ENCODE assay signal across 8 mouse cellular contexts in genomic region chr2:167230554-167230953, GRCm38 (mm10). TPM values are rescaled to one million over a fixed set of nuclear protein-coding genes. Genes with fewer than 3 reads are reported as not detected.
DNase-seq lines count a peak whose midpoint lies in the region; ATAC-seq and TF ChIP-seq lines count a peak whose summit lies in the region.

No protein-coding gene starts in this region.

- H3K9ac ChIP-seq in kidney, embryonic 16.5 days (replicated peaks; ENCODE audit: low read length) = 0 out of 2 replicates have a peak overlapping the region, but pooled peaks have one; percentile 27
- peak overlapping the region; percentile 2; the same call in 1 of the 2 replicates for H3K9ac ChIP-seq in neural tube, embryonic 11.5 days (ENCODE audit: low read length)

- peak overlapping the region; percentile 9; the same call in 1 of the 2 replicates for H3K4me3 ChIP-seq in kidney, embryonic 16.5 days (ENCODE audit: low read length)
- H3K4me3 ChIP-seq in neural tube, embryonic 11.5 days (ENCODE audit: low read depth, low read length) = no peak overlapping the region
- no peak overlapping the region for H3K4me3 ChIP-seq in left cerebral cortex, adult 2 months

- DNase-seq in kidney, postnatal 10 days = no peak
- peak; percentile 59 to 77 for DNase-seq in adrenal gland, postnatal 36 days
- DNase-seq in neural tube, embryonic 11.5 days (ENCODE audit: low spot score) = peak; percentile 57
- no peak for DNase-seq in adipocyte (ENCODE audit: low spot score)
- DNase-seq in left cerebral cortex, adult 2 months (ENCODE audit: extremely low spot score in 1 of 2, low spot score in 2 of 2) = no peak
- DNase-seq in gastrocnemius, postnatal 14 days = no peak

- TF ChIP-seq CTCF in left cerebral cortex, adult 2 months (IDR thresholded peaks at IDR 0.05) = no peak

- H3K36me3 ChIP-seq in kidney, embryonic 16.5 days (ENCODE audit: insufficient read depth, low read length) = no peaks in the 10 kb centered on the region
- no peaks in the 10 kb centered on the region for H3K36me3 ChIP-seq in neural tube, embryonic 11.5 days (ENCODE audit: control insufficient read depth, insufficient read depth, low read length)

- H3K4me1 ChIP-seq in kidney, embryonic 16.5 days (ENCODE audit: insufficient read depth, low read length) = peaks cover 8% of the 10 kb centered on the region
- H3K4me1 ChIP-seq in neural tube, embryonic 11.5 days (ENCODE audit: control insufficient read depth, insufficient read depth, low read length) = peaks cover 3% of the 10 kb centered on the region; the same call in 1 of the 2 replicates

- H3K4me2 ChIP-seq in kidney, embryonic 16.5 days (replicated peaks; ENCODE audit: low read depth, low read length) = peak overlapping the region; percentile 38
- H3K4me2 ChIP-seq in neural tube, embryonic 11.5 days (ENCODE audit: low read depth) = peak overlapping the region; percentile 21

- 17% methylated on average over 15 of the region's 15 CpGs for WGBS in kidney, embryonic 16.5 days
- 15% methylated on average over 15 of the region's 15 CpGs for WGBS in neural tube, embryonic 11.5 days

- intact Hi-C loops in left cerebral cortex, adult 2 months (cut with DNase I) = no loop called here
- intact Hi-C loops in gastrocnemius, postnatal 14 days (cut with DNase I; ENCODE audit: low total_unique reads) = no loop called here

- no peak for ATAC-seq in kidney, embryonic 16.5 days (ENCODE audit: low FRiP score, low TSS enrichment)
- peak; percentile 77 for ATAC-seq in granulocyte monocyte progenitor cell, adult 5-6 weeks (replicated peaks; ENCODE audit: poor library complexity, severe bottlenecking)
- ATAC-seq in neural tube, embryonic 11.5 days (ENCODE audit: insufficient read depth, low FRiP score, low TSS enrichment) = no peak

- no peaks in the 10 kb centered on the region for H3K9me3 ChIP-seq in kidney, embryonic 16.5 days (ENCODE audit: low read length)
- H3K9me3 ChIP-seq in neural tube, embryonic 11.5 days (ENCODE audit: control insufficient read depth, low read length) = no peaks in the 10 kb centered on the region

- H3K27me3 ChIP-seq in kidney, embryonic 16.5 days (ENCODE audit: insufficient read depth, low read length) = no peaks in the 10 kb centered on the region
- no peaks in the 10 kb centered on the region for H3K27me3 ChIP-seq in neural tube, embryonic 11.5 days (ENCODE audit: control insufficient read depth, insufficient read depth, low read length)

- no peak overlapping the region for H3K27ac ChIP-seq in kidney, embryonic 16.5 days (ENCODE audit: low read length)
- H3K27ac ChIP-seq in neural tube, embryonic 11.5 days (ENCODE audit: low read depth, low read length) = no peak overlapping the region
- no peak overlapping the region for H3K27ac ChIP-seq in left cerebral cortex, adult 2 months

RNA-seq across cellular contexts. Expression of gene Ptgis, which starts 9.8 kb away (rescaled TPM):
- 18.4 and 20.6 TPM in 2 replicates for polyA plus RNA-seq in kidney, embryonic 16.5 days (2015; fragmentation: Nextera tagmentation; extraction: Ambion mirVana)
- total RNA-seq in adrenal gland, postnatal 36 days (2021) = 10 to 100 TPM; 24.7 to 31.7 TPM
- not detected in 2 replicates for total RNA-seq in granulocyte monocyte progenitor cell, adult 5-6 weeks (2014; fragmentation: Nextera tagmentation)
- not detected in 2 replicates for total RNA-seq in granulocyte monocyte progenitor cell, adult 5-6 weeks (2017)
- 10.6 and 10.7 TPM in 2 replicates for polyA plus RNA-seq in neural tube, embryonic 11.5 days (2014; fragmentation: Nextera tagmentation; extraction: Ambion mirVana)
- total RNA-seq in left cerebral cortex, adult 2 months (2021) = 1 to 10 TPM; 1.4 to 1.8 TPM
- total RNA-seq in gastrocnemius, postnatal 14 days (2021) = 10 to 100 TPM in 1 of 2 experiments, 1 to 10 TPM in 1; 8.0 to 11.1 TPM

RNA-seq across cellular contexts. Expression of gene Kcnb1, which starts 40.6 kb away (rescaled TPM):
- 1.1 and 1.2 TPM in 2 replicates for polyA plus RNA-seq in kidney, embryonic 16.5 days (2015; fragmentation: Nextera tagmentation; extraction: Ambion mirVana)
- 10 to 100 TPM; 13.7 to 20.7 TPM for total RNA-seq in adrenal gland, postnatal 36 days (2021)
- total RNA-seq in granulocyte monocyte progenitor cell, adult 5-6 weeks (2014; fragmentation: Nextera tagmentation) = 1.3 TPM in 1 of 2 replicates, not detected in the other
- 0.39 and 1.7 TPM in 2 replicates for total RNA-seq in granulocyte monocyte progenitor cell, adult 5-6 weeks (2017)
- 1.1 TPM in 2 replicates for polyA plus RNA-seq in neural tube, embryonic 11.5 days (2014; fragmentation: Nextera tagmentation; extraction: Ambion mirVana)
- 100 to 1,000 TPM; 230 to 237 TPM for total RNA-seq in left cerebral cortex, adult 2 months (2021)
- 10 to 100 TPM; 21.2 to 23.8 TPM for total RNA-seq in gastrocnemius, postnatal 14 days (2021)

Comparison
In these comparisons a context has a peak if more than half of its experiments do, and no peak if none do; other contexts are left out.
1. DNase-seq: peak in adrenal gland, postnatal 36 days (2 of 2) and neural tube, embryonic 11.5 days (single experiment); none in kidney, postnatal 10 days (single experiment), adipocyte (single experiment), left cerebral cortex, adult 2 months (0 of 2) and gastrocnemius, postnatal 14 days (single experiment).
2. RNA of gene Kcnb1, which starts 40.6 kb away (total RNA-seq): 230 to 237 TPM in left cerebral cortex, adult 2 months; 21.2 to 23.8 TPM in gastrocnemius, postnatal 14 days, 13.7 to 20.7 TPM in adrenal gland, postnatal 36 days and 0.39 to 1.7 TPM in granulocyte monocyte progenitor cell, adult 5-6 weeks; every median in the first group is over 4 times any median in the second.